Mouse (Mus musculus) intestine, embryonic 16.5 days (tissue): ENCODE measurements around the gene Dcdc2b. TPM values are rescaled to one million over a fixed set of nuclear protein-coding genes. Genes with fewer than 3 reads are reported as not detected.

Experiments used
- ATAC-seq: fragments of 200-750 bp; cut with Nextera tagmentation; 2 replicates; pipeline ENCODE4 v1.8.0; 2017; ENCODE audit warnings: moderate TSS enrichment, moderate library complexity
- H3K27ac ChIP-seq: fragments of 300-500 bp; sonication (generic); 2 replicates; pipeline ENCODE4 v1.5.1; 2014; ENCODE audit warnings: mild to moderate bottlenecking, low read length
- H3K27me3 ChIP-seq: fragments of 300-500 bp; sonication (generic); replicated peaks from 2 replicates; pipeline ENCODE4 v1.6.1; 2014; ENCODE audit warnings: low read length, control low read depth, mixed read lengths; ENCODE audit not compliant: control insufficient read depth, insufficient read depth
- H3K36me3 ChIP-seq: fragments of 300-500 bp; sonication (generic); 2 replicates; pipeline ENCODE4 v1.6.1; 2014; ENCODE audit warnings: low read length, control low read depth; ENCODE audit not compliant: control insufficient read depth, insufficient read depth
- H3K4me1 ChIP-seq: fragments of 300-500 bp; sonication (generic); 2 replicates; pipeline ENCODE4 v1.6.1; 2014; ENCODE audit warnings: low read length, control low read depth, mixed read lengths; ENCODE audit not compliant: control insufficient read depth, insufficient read depth
- H3K4me2 ChIP-seq: fragments of 300-500 bp; sonication (generic); 2 replicates; pipeline ENCODE4 v1.6.1; 2014; ENCODE audit warnings: low read depth, low read length, control low read depth
- H3K4me3 ChIP-seq: fragments of 300-500 bp; sonication (generic); 2 replicates; pipeline ENCODE4 v1.5.1; 2014; ENCODE audit warnings: mild to moderate bottlenecking, low read length
- H3K9ac ChIP-seq: fragments of 300-500 bp; sonication (generic); 2 replicates; pipeline ENCODE4 v1.6.1; 2014; ENCODE audit warnings: low read depth, low read length
- H3K9me3 ChIP-seq: fragments of 300-500 bp; sonication (generic); 2 replicates; pipeline ENCODE4 v1.6.1; 2016; ENCODE audit warnings: low read length, control low read depth; ENCODE audit not compliant: control insufficient read depth
- WGBS: fragments of 180-500 bp; shearing (Covaris S2); extraction: QIAGEN DNeasy Blood & Tissue Kit; methylation state at CpG from one replicate; pipeline ENCODE4 v1.1.7; 2014; 5-methylcytosine and 5-hydroxymethylcytosine counted together
- polyA plus RNA-seq: library from polyadenylated mRNA; unstranded; fragments of >200 nt; fragmentation: Nextera tagmentation; extraction: Ambion mirVana; gene quantifications from 2 replicates; pipeline ENCODE4 v1.2.1, GENCODE M21; 2015

Dcdc2b gene
- polyA plus RNA-seq = 1.6 and 1.7 TPM in 2 replicates

DNA sequence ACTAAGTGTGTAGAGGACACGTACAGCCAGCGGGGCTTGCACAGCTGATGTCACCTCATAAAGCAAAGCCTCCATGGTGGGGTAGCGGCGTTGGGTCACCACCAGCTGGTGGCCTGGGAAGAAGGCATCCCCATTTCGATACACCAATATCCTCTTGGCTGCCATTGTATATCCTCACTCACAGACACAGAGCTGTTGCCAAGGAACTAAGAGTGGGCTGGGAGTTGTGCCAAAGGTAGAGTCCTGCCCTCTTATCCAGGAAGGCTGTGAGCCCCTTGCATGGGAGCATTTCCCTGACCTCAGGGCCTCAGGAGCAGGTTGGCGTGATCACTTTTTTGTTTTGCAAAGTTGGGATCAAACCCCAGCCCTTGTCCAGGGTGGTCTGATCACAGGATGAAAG is at the start of gene Dcdc2b:
Dcdc2b (minus strand) TSS at position 165 of the 400 bp plus-strand sequence.
- H3K27me3 ChIP-seq = no peaks in the 10 kb centered on the region
- peaks cover 8% of the 10 kb centered on the region for H3K4me1 ChIP-seq

GRCm38 (mm10) chr4:129662255-129662813 is 48.3 kb upstream of the Dcdc2b start:
- WGBS = 78% methylated on average over 3 of the region's 3 CpGs

More for the DNA sequence above, at the start of gene Dcdc2b:
- no peak within 1 kb of the TSS for H3K4me2 ChIP-seq
- 68% methylated on average over 6 of the region's 6 CpGs for WGBS
- H3K4me3 ChIP-seq = no peak within 1 kb of the TSS
- ATAC-seq = no peak
- no peaks in the 10 kb centered on the region for H3K9me3 ChIP-seq
- 0 out of 2 replicates have a peak within 1 kb of the TSS, but pooled peaks have one; percentile 11 for H3K9ac ChIP-seq
- H3K36me3 ChIP-seq = peaks cover 7% of the 10 kb centered on the region; the same call in 1 of the 2 replicates
- no peak within 1 kb of the TSS for H3K27ac ChIP-seq

GRCm38 (mm10) chr4:129661584-129661983 is 47.5 kb upstream of the Dcdc2b start:
- Histone ChIP-seq H3K9me3 (no peaks in the 10 kb centered on the region), H3K4me2 (no peak overlapping the region), H3K27ac (no peak overlapping the region), H3K4me1 (no peaks in the 10 kb centered on the region; the same call in 1 of the 2 replicates), H3K4me3 (no peak overlapping the region), H3K27me3 (no peaks in the 10 kb centered on the region), H3K9ac (no peak overlapping the region), H3K36me3 (peaks cover 8% of the 10 kb centered on the region)
- ATAC-seq = no peak
- WGBS = 54% methylated on average over 3 of the region's 3 CpGs

More at GRCm38 (mm10) chr4:129662255-129662813, 48.3 kb upstream of the Dcdc2b start:
- Histone ChIP-seq H3K4me2 (no peak overlapping the region), H3K4me3 (no peak overlapping the region), H3K4me1 (no peaks in the 10 kb centered on the region; the same call in 1 of the 2 replicates), H3K9ac (no peak overlapping the region), H3K9me3 (no peaks in the 10 kb centered on the region), H3K36me3 (peaks cover 8% of the 10 kb centered on the region), H3K27me3 (no peaks in the 10 kb centered on the region), H3K27ac (no peak overlapping the region)
- ATAC-seq = no peak

DNA sequence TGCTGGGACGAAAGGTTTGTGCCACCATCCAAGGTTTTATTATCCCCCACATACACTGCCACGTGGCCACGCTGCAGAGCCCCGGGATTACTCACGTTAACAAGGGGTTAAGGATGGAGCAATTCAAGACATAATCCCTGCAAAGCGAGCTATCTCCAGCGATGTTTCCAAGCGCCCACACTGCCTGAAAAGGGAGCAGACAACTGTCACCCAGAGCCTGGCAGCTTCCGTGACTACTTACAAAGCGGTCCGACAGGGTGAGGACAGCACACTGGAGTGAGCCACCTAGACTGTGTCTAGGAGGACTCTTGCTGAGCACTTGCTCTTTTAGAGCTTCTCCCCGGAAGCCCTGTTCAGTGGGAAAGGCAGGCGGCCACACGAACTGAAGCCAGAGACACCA is 40.7 kb upstream of the Dcdc2b start:
- no peaks in the 10 kb centered on the region for H3K4me1 ChIP-seq
- H3K27me3 ChIP-seq = no peaks in the 10 kb centered on the region
- WGBS = 87% methylated on average over 14 of the region's 14 CpGs
- H3K9ac ChIP-seq = no peak overlapping the region
- H3K9me3 ChIP-seq = no peaks in the 10 kb centered on the region
- no peak overlapping the region for H3K27ac ChIP-seq
- no peak overlapping the region for H3K4me3 ChIP-seq
- H3K36me3 ChIP-seq = peaks cover 14% of the 10 kb centered on the region
- no peak for ATAC-seq
- H3K4me2 ChIP-seq = no peak overlapping the region

DNA sequence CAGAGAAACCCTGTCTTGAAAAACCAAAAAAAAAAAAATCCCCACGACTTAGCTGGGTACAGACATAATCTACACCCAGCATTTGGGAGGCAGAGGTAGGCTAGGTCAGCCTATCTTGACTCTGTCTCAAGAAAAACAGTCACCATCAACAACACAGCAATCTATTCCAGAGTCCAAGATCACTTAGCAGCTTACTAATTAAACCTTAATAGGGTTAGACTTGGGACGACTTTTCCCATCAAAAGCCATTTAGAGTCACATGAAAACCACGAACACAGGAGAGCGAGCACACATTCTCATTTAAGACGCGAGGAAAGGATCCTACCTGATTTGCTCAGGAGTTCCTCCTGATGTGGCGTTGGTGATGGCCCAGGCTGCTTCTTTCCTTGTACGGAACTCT is 36.3 kb upstream of the Dcdc2b start:
- Histone ChIP-seq H3K36me3 (peaks cover 13% of the 10 kb centered on the region), H3K4me1 (no peaks in the 10 kb centered on the region), H3K4me2 (no peak overlapping the region), H3K9me3 (no peaks in the 10 kb centered on the region), H3K4me3 (no peak overlapping the region), H3K27me3 (no peaks in the 10 kb centered on the region), H3K9ac (no peak overlapping the region), H3K27ac (no peak overlapping the region)
- no peak for ATAC-seq
- 91% methylated on average over 8 of the region's 8 CpGs for WGBS

DNA sequence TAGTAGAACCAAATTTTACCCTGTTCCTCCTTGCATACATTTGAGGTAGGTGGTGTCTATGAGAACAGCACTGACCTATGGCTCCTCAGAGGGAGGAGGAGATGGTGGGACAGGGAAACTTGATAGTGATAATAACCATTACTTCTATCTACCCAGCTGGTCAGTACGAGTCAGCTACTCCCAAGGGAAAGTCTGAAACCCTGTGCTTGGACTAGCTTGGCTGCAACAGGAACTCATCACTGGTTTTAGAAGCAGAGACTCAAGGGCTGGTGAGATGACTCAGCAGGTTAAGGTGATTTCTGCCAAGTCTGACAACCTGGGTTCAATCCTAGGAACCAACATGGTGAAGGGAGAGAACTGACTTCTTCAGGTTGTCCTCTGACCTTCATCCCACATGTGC is 34.6 kb upstream of the Dcdc2b start:
- H3K9ac ChIP-seq = no peak overlapping the region
- H3K9me3 ChIP-seq = no peaks in the 10 kb centered on the region
- no peak overlapping the region for H3K27ac ChIP-seq
- WGBS = 74% methylated on average over 1 of the region's 1 CpGs
- no peak overlapping the region for H3K4me2 ChIP-seq
- H3K4me3 ChIP-seq = no peak overlapping the region
- no peak for ATAC-seq
- peaks cover 10% of the 10 kb centered on the region for H3K36me3 ChIP-seq
- H3K4me1 ChIP-seq = no peaks in the 10 kb centered on the region
- no peaks in the 10 kb centered on the region for H3K27me3 ChIP-seq

GRCm38 (mm10) chr4:129645204-129645603 is 31.1 kb upstream of the Dcdc2b start:
- WGBS = 94% methylated on average over 6 of the region's 6 CpGs
- Histone ChIP-seq H3K4me2 (no peak overlapping the region), H3K4me1 (no peaks in the 10 kb centered on the region), H3K9me3 (no peaks in the 10 kb centered on the region), H3K9ac (no peak overlapping the region), H3K27me3 (no peaks in the 10 kb centered on the region), H3K36me3 (peaks cover 2% of the 10 kb centered on the region), H3K4me3 (no peak overlapping the region), H3K27ac (no peak overlapping the region)
- ATAC-seq = no peak

DNA sequence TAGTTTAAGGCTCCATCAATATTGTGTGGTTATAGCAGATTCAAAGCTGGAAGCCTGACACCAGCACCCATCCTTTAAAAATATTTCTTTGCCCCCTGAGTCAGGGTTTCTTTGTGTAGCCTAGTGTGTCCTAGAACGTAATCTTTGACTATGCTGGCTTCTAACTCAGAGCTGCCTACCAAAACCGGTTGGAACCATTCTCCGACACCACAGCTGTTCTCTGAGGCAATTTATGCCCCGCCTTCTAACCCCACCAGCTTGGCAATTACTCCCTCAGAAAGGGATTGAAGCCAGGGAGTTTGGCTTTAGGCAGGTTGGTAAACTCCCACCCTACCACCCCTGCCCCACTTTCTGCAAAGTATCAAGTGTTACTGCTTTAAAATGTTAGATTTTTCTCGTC is 27.7 kb upstream of the Dcdc2b start:
- Histone ChIP-seq H3K4me2 (peak overlapping the region; percentile 10; the same call in 1 of the 2 replicates), H3K9me3 (no peaks in the 10 kb centered on the region), H3K4me3 (no peak overlapping the region), H3K4me1 (peaks cover 13% of the 10 kb centered on the region), H3K27me3 (no peaks in the 10 kb centered on the region), H3K27ac (no peak overlapping the region), H3K36me3 (peaks cover 12% of the 10 kb centered on the region; the same call in 1 of the 2 replicates), H3K9ac (no peak overlapping the region)
- ATAC-seq = no peak
- WGBS = 46% methylated on average over 5 of the region's 5 CpGs

- peak; percentile 96 for ATAC-seq
- H3K4me1 ChIP-seq = peaks cover 13% of the 10 kb centered on the region
- peaks cover 15% of the 10 kb centered on the region for H3K36me3 ChIP-seq
- no peaks in the 10 kb centered on the region for H3K9me3 ChIP-seq
- peak within 1 kb of the TSS; percentile 92 for H3K27ac ChIP-seq
- H3K4me2 ChIP-seq = peak within 1 kb of the TSS; percentile 68
- under 1% methylated on average over 60 of the region's 60 CpGs for WGBS
- H3K4me3 ChIP-seq = peak within 1 kb of the TSS; percentile 62
- H3K27me3 ChIP-seq = no peaks in the 10 kb centered on the region
- H3K9ac ChIP-seq = peak within 1 kb of the TSS; percentile 81
These were observed 26.8 kb upstream of the Dcdc2b start, which contains the start of gene Txlna for GRCm38 (mm10) chr4:129640638-129641467. Gene Txlna (minus strand): TSS chr4:129641065.
